Mouse (Mus musculus) CH12.LX (cell line): ENCODE data around the gene Impdh1. TPM values are rescaled to one million over a fixed set of nuclear protein-coding genes. Genes with fewer than 3 reads are reported as not detected.

ENCODE experiments used
- DNase-seq: peaks from one replicate; pipeline ENCODE4 v3.0.0-alpha.2; 2013; ENCODE audit errors: extremely low read depth
- H3K27ac ChIP-seq: 2 replicates; pipeline ENCODE4 v1.5.1; 2012; ENCODE audit warnings: low read depth, mild to moderate bottlenecking, control low read depth, moderate library complexity; ENCODE audit not compliant: insufficient read depth
- H3K27me3 ChIP-seq: replicated peaks from 2 replicates; pipeline ENCODE3; 2012; ENCODE audit warnings: inconsistent platforms
- H3K36me3 ChIP-seq, 2 experiments: replicated peaks in 1 of 2; 2 replicates each; pipeline versions ENCODE3 to v1.6.1; 2012; ENCODE audit warnings: inconsistent platforms in 1 of 2, low read length in 1 of 2, mild to moderate bottlenecking in 1 of 2, mixed read lengths in 1 of 2, moderate library complexity in 1 of 2; ENCODE audit not compliant: control insufficient read depth in 1 of 2, insufficient read depth in 1 of 2
- H3K4me1 ChIP-seq, 2 experiments: 2 replicates each; pipeline ENCODE4 v1.6.1; 2012; ENCODE audit warnings: inconsistent platforms in 1 of 2, moderate library complexity in 1 of 2; ENCODE audit not compliant: insufficient read depth in 2 of 2, control insufficient read depth in 1 of 2
- H3K4me2 ChIP-seq: 2 replicates; pipeline ENCODE4 v1.6.1; 2012; ENCODE audit warnings: low read depth, mild to moderate bottlenecking, control low read depth; ENCODE audit not compliant: poor library complexity, insufficient read depth, severe bottlenecking
- H3K4me3 ChIP-seq, 3 experiments: fragments of 150-350 bp in 1 of 3; sonication (generic) in 1 of 3; replicated peaks in 1 of 3; 2 replicates each; pipeline versions ENCODE3 to v1.5.1; 2011 to 2012; ENCODE audit warnings: low read depth in 2 of 3, low read length in 2 of 3, mild to moderate bottlenecking in 2 of 3, moderate library complexity in 2 of 3, control low read depth in 1 of 3, improper control_type of control experiment in 1 of 3, inconsistent platforms in 1 of 3, mixed read lengths in 1 of 3; ENCODE audit not compliant: poor library complexity in 1 of 3
- H3K79me2 ChIP-seq: replicated peaks from 2 replicates; pipeline ENCODE4 v1.6.1; 2012; ENCODE audit warnings: mild to moderate bottlenecking, moderate library complexity; ENCODE audit not compliant: control insufficient read depth, poor library complexity, insufficient read depth, severe bottlenecking; ENCODE audit errors: extremely low read depth
- H3K9ac ChIP-seq: 2 replicates; pipeline ENCODE4 v1.6.1; 2012; ENCODE audit warnings: low read depth, mild to moderate bottlenecking, control low read depth, moderate library complexity; ENCODE audit not compliant: insufficient read depth
- H3K9me3 ChIP-seq: replicated peaks from 2 replicates; pipeline ENCODE3; 2012; ENCODE audit warnings: low read length, inconsistent platforms, mixed read lengths
- BHLHE40 ChIP-seq: IDR thresholded peaks from 2 replicates; pipeline ENCODE4 v1.6.1; 2011; ENCODE audit warnings: mild to moderate bottlenecking, low read depth, low read length, improper control_type of control experiment
- CHD1 ChIP-seq: IDR thresholded peaks from 2 replicates; pipeline ENCODE4 v1.6.1; 2012; ENCODE audit warnings: low read depth, low read length, improper control_type of control experiment, inconsistent platforms
- CTCF ChIP-seq, 2 experiments: IDR thresholded peaks in 1 of 2; conservative IDR thresholded peaks in 1 of 2; 2 replicates each; pipeline ENCODE4 v1.5.1; 2011 to 2012; ENCODE audit warnings: low read depth in 2 of 2, low read length in 2 of 2, improper control_type of control experiment in 1 of 2, inconsistent platforms in 1 of 2, mild to moderate bottlenecking in 1 of 2, moderate library complexity in 1 of 2
- E2F4 ChIP-seq: IDR thresholded peaks from 2 replicates; pipeline ENCODE4 v1.6.1; 2011; ENCODE audit warnings: low read depth, low read length, improper control_type of control experiment; ENCODE audit not compliant: insufficient replicate concordance
- EP300 ChIP-seq: IDR thresholded peaks from 2 replicates; pipeline ENCODE4 v1.6.1; 2011; ENCODE audit warnings: low read length, improper control_type of control experiment
- GABPA ChIP-seq: IDR thresholded peaks from 2 replicates; pipeline ENCODE4 v1.6.1; 2012; ENCODE audit warnings: low read depth, low read length, improper control_type of control experiment, inconsistent platforms; ENCODE audit not compliant: insufficient replicate concordance
- HCFC1 ChIP-seq: IDR thresholded peaks from 2 replicates; pipeline ENCODE4 v1.6.1; 2012; ENCODE audit warnings: low read depth, mild to moderate bottlenecking, inconsistent platforms, low read length, improper control_type of control experiment
- IRF4 ChIP-seq: IDR thresholded peaks from 2 replicates; pipeline ENCODE4 v1.6.1; 2014; ENCODE audit warnings: low read depth, mild to moderate bottlenecking, inconsistent platforms, low read length, improper control_type of control experiment
- JUND ChIP-seq: conservative IDR thresholded peaks from 2 replicates; pipeline ENCODE4 v1.6.1; 2011; ENCODE audit warnings: low read depth, low read length, improper control_type of control experiment
- KAT2A ChIP-seq: IDR thresholded peaks from 2 replicates; pipeline ENCODE4 v1.6.1; 2012; ENCODE audit warnings: low read length, improper control_type of control experiment, inconsistent platforms; ENCODE audit not compliant: insufficient replicate concordance
- MAFK ChIP-seq: IDR thresholded peaks from 2 replicates; pipeline ENCODE4 v1.6.1; 2011; ENCODE audit warnings: low read length, improper control_type of control experiment; ENCODE audit not compliant: insufficient replicate concordance
- MAX ChIP-seq: IDR thresholded peaks from 2 replicates; pipeline ENCODE4 v1.6.1; 2011; ENCODE audit warnings: low read length, improper control_type of control experiment
- MAZ ChIP-seq: IDR thresholded peaks from 2 replicates; pipeline ENCODE4 v1.6.1; 2012; ENCODE audit warnings: low read depth, mild to moderate bottlenecking, inconsistent platforms, low read length, improper control_type of control experiment, moderate library complexity
- MEF2A ChIP-seq: IDR thresholded peaks from 2 replicates; pipeline ENCODE4 v1.6.1; 2014; ENCODE audit warnings: low read depth, mild to moderate bottlenecking, inconsistent platforms, low read length, improper control_type of control experiment, borderline replicate concordance
- MXI1 ChIP-seq: IDR thresholded peaks from 2 replicates; pipeline ENCODE4 v1.6.1; 2011; ENCODE audit warnings: mild to moderate bottlenecking, low read depth, low read length, improper control_type of control experiment
- MYC ChIP-seq: IDR thresholded peaks from 2 replicates; pipeline ENCODE4 v1.6.1; 2011; ENCODE audit warnings: low read depth, mild to moderate bottlenecking, improper control_type of control experiment, low read length
- NRF1 ChIP-seq: IDR thresholded peaks from 2 replicates; pipeline ENCODE4 v1.6.1; 2014; ENCODE audit warnings: low read depth, mild to moderate bottlenecking, inconsistent platforms, low read length, improper control_type of control experiment, moderate library complexity
- PAX5 ChIP-seq: IDR thresholded peaks from 2 replicates; pipeline ENCODE4 v1.6.1; 2012; ENCODE audit warnings: low read length, inconsistent platforms, mixed read lengths
- POLR2AphosphoS2 ChIP-seq: IDR thresholded peaks from 2 replicates; pipeline ENCODE4 v1.6.1; 2011; ENCODE audit warnings: low read depth, low read length, improper control_type of control experiment
- RAD21 ChIP-seq: IDR thresholded peaks from 2 replicates; pipeline ENCODE4 v1.6.1; 2011; ENCODE audit warnings: low read depth, mild to moderate bottlenecking, low read length, improper control_type of control experiment, moderate library complexity
- SIN3A ChIP-seq: IDR thresholded peaks from 2 replicates; pipeline ENCODE4 v1.6.1; 2012; ENCODE audit warnings: low read length, improper control_type of control experiment, inconsistent platforms
- SMC3 ChIP-seq: IDR thresholded peaks from 2 replicates; pipeline ENCODE4 v1.6.1; 2011; ENCODE audit warnings: low read depth, low read length, improper control_type of control experiment
- UBTF ChIP-seq: IDR thresholded peaks from 2 replicates; pipeline ENCODE4 v1.6.1; 2012; ENCODE audit warnings: low read depth, mild to moderate bottlenecking, inconsistent platforms, low read length, improper control_type of control experiment, moderate library complexity
- USF1 ChIP-seq: IDR thresholded peaks from 2 replicates; pipeline ENCODE4 v1.6.1; 2014; ENCODE audit warnings: low read depth, mild to moderate bottlenecking, inconsistent platforms, low read length, improper control_type of control experiment
- ZC3H11A ChIP-seq: IDR thresholded peaks from 2 replicates; pipeline ENCODE4 v1.6.1; 2012; ENCODE audit warnings: low read depth, mild to moderate bottlenecking, inconsistent platforms, low read length, improper control_type of control experiment
- ZMIZ1 ChIP-seq: IDR thresholded peaks from 2 replicates; pipeline ENCODE4 v1.6.1; 2012; ENCODE audit warnings: low read depth, mild to moderate bottlenecking, inconsistent platforms, low read length, improper control_type of control experiment
- ZNF384 ChIP-seq: IDR thresholded peaks from 2 replicates; pipeline ENCODE4 v1.6.1; 2012; ENCODE audit warnings: low read depth, low read length, improper control_type of control experiment, inconsistent platforms
- dilution Hi-C: fragments of 300-500 bp; cut with MboI; formaldehyde crosslinking; loops from 2 replicates; pipeline ENCODE4 v1.14.3; 2020; ENCODE audit warnings: low sequenced_read_pairs; ENCODE audit not compliant: extremely low pct_unique_long_range_greater_than_20kb, extremely low pct_ligation_motif_present
- in situ Hi-C: fragments of 300-500 bp; cut with MboI; formaldehyde crosslinking; loops from 3 replicates; pipeline ENCODE4 v1.14.3; 2019; ENCODE audit warnings: low sequenced_read_pairs, low pct_ligation_motif_present, low pct_unique_long_range_greater_than_20kb, mixed read lengths
- polyA plus RNA-seq: library from polyadenylated mRNA; unstranded; fragments of >175 nt; gene quantifications from 2 replicates; pipeline ENCODE4 v1.2.1, GENCODE M21; 2012; ENCODE audit warnings: low read depth; ENCODE audit not compliant: insufficient read length
- total RNA-seq, 2 experiments: library from RNA; depleted of rRNA; stranded (reverse); fragments of 300-350 nt in 1 of 2; fragments of >200 nt in 1 of 2; gene quantifications; 2 replicates each; pipeline ENCODE4 v1.2.3; 2012 to 2014

Gene Impdh1
- total and polyA plus RNA-seq, 3 experiments = 3.1 to 19.6 (median 14.9) TPM

GRCm38 (mm10) chr6:29166196-29166595 lies 50.0 kb downstream of the Impdh1 start:
- dilution Hi-C loops = no loop called here
- in situ Hi-C loops = loop anchor here (5.0 kb wide), 3 partner anchors 36 to 111 kb away; partner anchors contain the start of gene Fam71f2

DNA sequence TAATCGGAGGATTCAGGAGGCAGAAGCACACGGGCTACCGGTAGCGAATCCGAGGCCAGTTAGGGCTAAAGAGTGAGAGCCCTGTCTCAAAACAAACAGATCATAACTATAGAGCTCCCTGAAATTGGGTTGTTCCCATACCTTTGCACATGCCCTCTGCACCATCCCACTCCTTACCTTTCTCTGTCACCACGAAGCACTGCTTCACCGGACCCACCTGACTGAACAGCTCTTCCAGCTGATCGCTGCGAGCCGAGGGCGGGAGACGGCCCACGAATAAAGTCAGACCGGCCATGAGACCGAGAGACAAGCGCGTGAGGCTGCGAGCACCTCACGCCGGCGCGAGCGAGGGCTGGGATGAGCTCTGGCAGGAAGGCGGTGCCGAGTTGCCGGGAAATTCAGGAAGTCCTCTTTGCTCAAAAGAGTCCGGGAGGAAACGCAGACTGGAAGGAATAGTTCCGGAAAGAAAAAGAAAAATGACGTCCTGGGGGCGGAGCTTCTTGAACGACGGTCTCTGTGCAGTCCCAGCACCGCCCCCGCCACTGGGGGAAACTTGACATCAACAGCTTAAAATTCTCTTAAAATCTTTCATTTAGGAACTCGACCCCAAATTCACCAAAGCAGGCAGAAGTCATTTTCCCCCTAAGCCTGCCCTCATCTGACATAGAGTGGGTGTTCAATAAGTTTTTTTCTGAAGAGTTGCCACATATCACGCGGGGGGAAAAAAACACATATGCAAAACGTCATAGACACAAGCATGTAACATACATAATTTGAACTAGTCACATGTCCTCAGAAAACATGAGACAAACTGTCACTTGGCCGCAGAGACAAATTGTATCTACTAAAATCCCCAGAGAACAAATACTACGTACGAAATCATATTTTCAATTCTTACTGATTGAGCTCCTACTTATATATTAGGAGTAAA lies 51.6 kb downstream of the Impdh1 start, which contains the start of gene Rbm28:
Rbm28 (minus strand) TSS at position 693 of the 931 bp plus-strand sequence.
- Histone ChIP-seq H3K4me2 (peak within 1 kb of the TSS; percentile 68), H3K4me3 (peak within 1 kb of the TSS; percentile 81 to 97 (median 94)), H3K27ac (no peak within 1 kb of the TSS), H3K79me2 (peaks cover 37% of the 10 kb centered on the region), H3K9ac (peak within 1 kb of the TSS; percentile 74), H3K27me3 (peaks cover 38% of the 10 kb centered on the region), H3K9me3 (no peaks in the 10 kb centered on the region), H3K4me1 (peaks cover 5 to 21% of the 10 kb centered on the region in 2 experiments; a peak in 2 of 4 replicates), H3K36me3 (peaks cover 8 to 21% of the 10 kb centered on the region in 2 experiments)
- in situ Hi-C loops = loop anchor here (5.0 kb wide), 3 partner anchors 38 to 113 kb away; partner anchors contain the start of gene Fam71f2
- DNase-seq = peak; percentile 98
- dilution Hi-C loops = no loop called here
- TF ChIP-seq MAX = peak; percentile 58; the same call in 1 of the 2 replicates
- TF ChIP-seq KAT2A = peak; percentile 63; the same call in 1 of the 2 replicates
- TF ChIP-seq NRF1 = peak; percentile 59
- TF ChIP-seq ZNF384 = peak; percentile 62
- no peak; the same call in 1 of the 2 replicates for TF ChIP-seq GABPA
- TF ChIP-seq USF1 = 0 out of 2 replicates have a peak, but pooled peaks have one; percentile 2
- peak; percentile 76; the same call in 1 of the 2 replicates for TF ChIP-seq IRF4
- peak; percentile 87; the same call in 1 of the 2 replicates for TF ChIP-seq MAZ
- no peak for TF ChIP-seq ZC3H11A
- no peak for TF ChIP-seq MAFK
- TF ChIP-seq EP300 = no peak
- peak; percentile 81; the same call in 1 of the 2 replicates for TF ChIP-seq POLR2AphosphoS2
- TF ChIP-seq PAX5 = no peak
- TF ChIP-seq MEF2A = peak; percentile 60; the same call in 1 of the 2 replicates
- TF ChIP-seq SIN3A = peak; percentile 88
- TF ChIP-seq HCFC1 = peak; percentile 94
- peak; percentile 47 for TF ChIP-seq JUND
- no peak for TF ChIP-seq SMC3
- TF ChIP-seq ZMIZ1 = 0 out of 2 replicates have a peak, but pooled peaks have one; percentile 47
- TF ChIP-seq UBTF = no peak
- no peak for TF ChIP-seq CHD1
- peak; percentile 93 for TF ChIP-seq MXI1
- TF ChIP-seq E2F4 = 0 out of 2 replicates have a peak, but pooled peaks have one; percentile 14
- no peak for TF ChIP-seq CTCF (conservative IDR thresholded peaks at IDR 0.05 in 1 of 2, IDR thresholded peaks at IDR 0.05 in 1 of 2; ENCODE audit: low read depth in 2 of 2, low read length in 2 of 2)
- TF ChIP-seq BHLHE40 = 0 out of 2 replicates have a peak, but pooled peaks have one; percentile 1

More at GRCm38 (mm10) chr6:29166196-29166595, 50.0 kb downstream of the Impdh1 start:
- Histone ChIP-seq H3K79me2 (peaks cover 28% of the 10 kb centered on the region), H3K27me3 (peaks cover 55% of the 10 kb centered on the region), H3K4me1 (peaks cover 5 to 27% of the 10 kb centered on the region in 2 experiments; a peak in 2 of 4 replicates), H3K27ac (no peak overlapping the region), H3K4me3 (no peak overlapping the region), H3K9me3 (no peaks in the 10 kb centered on the region), H3K4me2 (no peak overlapping the region), H3K9ac (no peak overlapping the region)
- peak; percentile 70 for DNase-seq
- TF ChIP-seq NRF1 (no peak), CTCF (conservative IDR thresholded peaks at IDR 0.05 in 1 of 2, IDR thresholded peaks at IDR 0.05 in 1 of 2; ENCODE audit: low read depth in 2 of 2, low read length in 2 of 2) (peak; percentile 40 to 91; a peak in 3 of 4 replicates), MYC (0 out of 2 replicates have a peak, but pooled peaks have one; percentile 36), RAD21 (peak; percentile 93), SMC3 (peak; percentile 76), SIN3A (no peak), IRF4 (0 out of 2 replicates have a peak, but pooled peaks have one; percentile 31), ZC3H11A (peak; percentile 58), GABPA (no peak)
- TF ChIP-seq, all 38 proteins: peak for 6
- H3K36me3 ChIP-seq = peaks cover 0 to 9% of the 10 kb centered on the region in 2 experiments
